Mouse (Mus musculus) sigmoid colon, adult 10 weeks (tissue): ENCODE data around the gene Slc39a8. TPM values are rescaled to one million over a fixed set of nuclear protein-coding genes. Genes with fewer than 3 reads are reported as not detected.

Experiments
- polyA plus RNA-seq: library from polyadenylated mRNA; stranded (reverse); fragments of 350-450 nt; fragmentation: Illumina TruSeq; extraction: RNeasy Lipid Tissue Mini Kit (QIAGEN cat#74804); gene quantifications from one replicate; pipeline ENCODE4 v1.2.3, GENCODE M21; 2014; ENCODE audit warnings: low read depth, low replicate concordance

Gene Slc39a8
- 43.4 TPM for polyA plus RNA-seq

DNA sequence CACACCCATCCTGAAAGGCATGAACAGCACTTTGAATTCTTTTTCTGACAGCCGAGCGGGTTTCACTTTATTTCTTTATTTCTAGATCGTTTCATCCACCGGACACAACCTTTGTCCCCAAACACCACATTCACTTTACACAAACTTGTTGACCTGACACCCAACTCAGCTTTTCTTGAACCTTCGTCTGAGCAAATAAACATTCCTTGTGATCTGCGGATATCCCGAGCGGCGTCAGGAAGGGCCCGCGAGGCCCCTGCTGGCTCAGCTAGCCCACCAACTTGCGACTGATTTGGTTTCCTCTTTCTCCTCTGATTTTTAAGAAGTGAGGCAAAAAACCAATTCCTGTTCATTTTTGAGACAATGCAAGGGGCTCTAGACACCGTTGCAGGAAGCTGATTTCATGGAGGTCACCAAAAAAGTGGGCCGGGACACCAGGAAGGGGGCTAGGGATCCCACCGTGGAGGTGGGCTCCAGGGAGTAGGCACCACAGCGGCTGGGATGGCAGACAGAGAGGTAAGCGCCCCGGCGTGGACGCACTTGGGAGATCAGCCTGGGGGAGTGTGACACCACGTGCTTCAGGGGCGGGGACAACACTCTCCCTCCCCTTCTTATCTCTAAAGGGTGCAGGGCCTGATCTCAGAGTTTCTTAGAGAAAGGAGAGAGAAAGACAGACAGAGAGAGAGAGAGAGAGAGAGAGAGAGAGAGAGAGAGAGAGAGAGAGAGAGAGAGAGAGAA lies at the start of gene Slc39a8:
Slc39a8 (plus strand) TSS at position 264 of the 738 bp plus-strand sequence.

Other genes starting within 250 kb of the Slc39a8 start
- gene Nfkb1, start 133.7 kb upstream of the Slc39a8 start, polyA plus RNA-seq: 26.6 TPM